Mouse (Mus musculus) Patski (cell line): ENCODE data around the gene Sema4g. TPM values are rescaled to one million over a fixed set of nuclear protein-coding genes. Genes with fewer than 3 reads are reported as not detected.

ENCODE experiments used
- ATAC-seq: fragments of 100-300 bp; one replicate; pipeline ENCODE4 v1.8.0; 2021
- CTCF ChIA-PET: fragments of 350-600 bp; sonication (Branson Sonifier 250); formaldehyde crosslinking; loops from one replicate; lab custom pipeline; 2022; ENCODE audit warnings: inconsistent platforms; lab: Charles Lee
- POLR2A ChIA-PET: fragments of 350-600 bp; sonication (Branson Sonifier 250); formaldehyde crosslinking; loops from one replicate; lab custom pipeline; 2022; ENCODE audit warnings: antibody characterized with exemption, inconsistent platforms; lab: Charles Lee
- DNase-seq: peaks from one replicate; pipeline ENCODE4 v3.0.0-alpha.2; 2011; ENCODE audit warnings: low read depth, low spot score
- H3K27me3 ChIP-seq: fragments of 371-371 bp; one replicate; pipeline ENCODE4 v1.5.1; 2021
- CTCF ChIP-seq: fragments of 100-300 bp; IDR thresholded peaks from one replicate; pipeline ENCODE4 v1.5.1; 2021
- in situ Hi-C: fragments of 300-500 bp; cut with MboI; formaldehyde crosslinking; loops from 3 replicates; pipeline ENCODE4 v1.11.1; 2018; ENCODE audit warnings: low pct_unique_long_range_greater_than_20kb, mixed read lengths
- polyA plus RNA-seq: library from polyadenylated mRNA; unstranded; gene quantifications from one replicate; pipeline ENCODE4 v1.2.3, GENCODE M21; 2021

The Sema4g gene
- polyA plus RNA-seq, 1 experiment from 2014 or later, result 8.8 TPM

DNA sequence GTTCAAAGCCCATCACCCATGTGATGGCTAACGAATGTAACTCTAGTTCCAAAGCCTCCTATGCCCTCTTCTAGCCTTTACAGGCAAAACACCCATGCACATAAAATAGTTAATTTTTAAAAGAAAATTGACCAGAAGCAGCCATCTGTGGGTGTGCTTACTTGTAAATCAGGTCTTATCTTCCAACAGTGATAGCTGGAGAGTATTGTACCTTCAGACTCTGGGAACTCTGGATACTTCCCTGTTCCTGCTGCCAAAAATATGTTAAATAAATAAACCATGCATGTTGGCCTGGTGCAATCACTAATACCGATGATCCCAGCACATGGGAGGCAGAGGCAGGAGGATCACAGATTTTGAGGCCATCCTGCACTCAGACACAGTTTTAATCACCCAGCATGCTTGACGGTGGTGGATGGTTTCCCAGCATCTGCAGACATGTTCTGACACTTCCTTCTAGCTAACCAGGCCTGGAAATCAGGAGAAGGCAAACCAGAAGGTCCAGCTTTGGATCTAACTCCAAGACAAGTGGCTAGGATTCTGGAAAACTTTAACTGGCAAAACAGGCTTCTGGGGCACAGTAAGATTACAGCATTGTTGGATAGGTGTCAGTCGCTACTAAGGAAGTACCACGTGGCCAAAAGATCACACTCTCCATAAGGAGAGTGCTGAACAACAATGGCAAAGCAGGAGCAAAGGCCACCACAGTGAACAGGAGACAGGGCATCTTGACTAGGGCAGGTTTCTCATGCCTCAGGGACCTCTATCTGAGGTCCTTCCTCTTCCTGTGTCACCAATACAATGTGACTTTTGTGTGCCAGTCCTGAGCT is 3.5 kb upstream of the Sema4g start:
- CTCF ChIA-PET, result interaction anchor here (1.4 to 1.5 kb wide), 2 partner anchors 19 to 46 kb away, joined by 4 to 5 read pairs; partner anchors contain the start of gene Twnk
- POLR2A ChIA-PET, result interaction anchor here (0.8 to 1.3 kb wide), 2 partner anchors 9 to 10 kb away, joined by 3 read pairs; no protein-coding TSS in a partner anchor
- no peaks in the 10 kb centered on the region for H3K27me3 ChIP-seq
- in situ Hi-C loops, result no loop called here
- ATAC-seq (peak; percentile 24), DNase-seq (no peak)
- no peak for TF ChIP-seq CTCF

DNA sequence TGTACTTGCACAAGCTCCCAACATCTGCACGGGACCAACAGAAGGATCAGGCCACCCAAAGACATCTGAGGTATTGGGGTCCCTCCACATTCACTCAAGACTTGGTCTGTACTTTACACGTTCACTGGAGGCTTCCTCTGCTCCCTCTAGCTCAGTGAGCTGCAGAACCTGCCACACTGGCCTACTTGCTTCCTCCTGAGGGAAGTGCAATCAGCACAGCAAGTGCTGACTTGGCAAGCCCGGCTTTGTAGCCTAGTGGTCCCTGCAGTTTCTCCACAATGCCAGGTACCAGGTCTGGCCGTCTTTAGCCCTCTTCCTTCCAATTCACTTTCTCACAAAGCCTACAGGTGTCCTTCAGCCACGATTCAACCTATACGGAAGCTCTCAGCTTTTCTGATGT is 1.9 kb upstream of the Sema4g start:
- ATAC-seq, result no peak
- H3K27me3 ChIP-seq, result no peaks in the 10 kb centered on the region
- TF ChIP-seq CTCF, result no peak
- POLR2A ChIA-PET, result no interaction called here
- in situ Hi-C loops, result no loop called here
- CTCF ChIA-PET, result interaction anchor here (1.5 kb wide), 1 partner anchor 18 kb away, joined by 5 read pairs; the partner anchor contains the start of gene Twnk
- DNase-seq, result no peak

- ChIA-PET POLR2A (no interaction called here), CTCF (interaction anchor here (1.0 kb wide), 1 partner anchor 13 kb away, joined by 3 read pairs; no protein-coding TSS in a partner anchor)
- DNase-seq (no peak), ATAC-seq (no peak)
- no peak for TF ChIP-seq CTCF
- in situ Hi-C loops, result no loop called here
- H3K27me3 ChIP-seq, result no peaks in the 10 kb centered on the region
Measured at GRCm38 (mm10) chr19:44987851-44988250, 1.1 kb upstream of the Sema4g start.

DNA sequence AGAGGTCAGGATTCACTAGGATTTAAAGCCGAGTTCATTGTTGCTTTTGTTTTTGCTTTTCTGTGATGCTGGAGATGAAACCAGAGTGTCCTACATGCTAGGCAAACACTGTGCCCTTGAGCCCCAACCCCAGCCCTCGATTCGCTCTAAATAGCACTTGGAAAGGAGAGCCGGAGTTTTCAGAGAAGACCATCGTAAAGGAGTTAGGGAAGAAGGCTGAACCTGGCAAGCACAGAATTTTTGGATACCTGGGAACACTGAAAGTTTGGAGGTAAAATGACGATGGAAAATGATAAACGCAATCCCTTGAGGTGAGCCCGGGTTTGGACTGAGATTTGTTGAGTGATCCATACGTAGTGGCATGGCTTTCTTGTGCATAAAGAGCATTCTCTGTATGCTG is 580 bp upstream of the Sema4g start:
- no peaks in the 10 kb centered on the region for H3K27me3 ChIP-seq
- TF ChIP-seq CTCF, result no peak
- in situ Hi-C loops, result no loop called here
- CTCF ChIA-PET, result interaction anchor here (1.0 to 1.2 kb wide), 2 partner anchors 9 to 12 kb away, joined by 3 read pairs; no protein-coding TSS in a partner anchor
- ATAC-seq, result no peak
- no peak for DNase-seq
- POLR2A ChIA-PET, result no interaction called here

GRCm38 (mm10) chr19:44989567-44990495 is 930 bp downstream of the Sema4g start:
- ATAC-seq, result no peak

DNA sequence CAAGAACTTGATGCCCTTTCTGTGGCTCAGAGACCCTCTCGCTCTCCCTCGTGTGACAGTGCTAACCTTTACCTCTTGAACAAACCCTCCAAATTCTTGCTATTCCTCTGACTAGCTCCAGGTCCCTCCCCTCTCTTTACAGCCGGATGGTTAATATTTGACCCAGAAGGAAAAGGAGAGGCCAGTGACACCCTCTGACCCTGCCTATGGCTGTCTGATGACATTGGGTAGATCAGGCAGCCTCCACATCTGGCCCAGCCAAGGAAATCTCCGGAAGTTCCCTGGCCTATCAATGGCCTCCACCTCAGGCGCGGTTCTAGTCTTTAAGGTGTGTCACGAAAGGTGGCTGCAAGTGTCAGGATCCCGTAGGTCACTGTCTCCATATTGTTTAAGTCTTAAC is 2.1 kb downstream of the Sema4g start:
- DNase-seq (no peak), ATAC-seq (no peak)
- in situ Hi-C loops, result no loop called here
- no peaks in the 10 kb centered on the region for H3K27me3 ChIP-seq
- no peak for TF ChIP-seq CTCF
- CTCF ChIA-PET, result no interaction called here
- POLR2A ChIA-PET, result no interaction called here

More at GRCm38 (mm10) chr19:44989567-44990495, 930 bp downstream of the Sema4g start:
- in situ Hi-C loops, result no loop called here
- ChIA-PET CTCF (no interaction called here), POLR2A (interaction anchor here (0.6 to 1.4 kb wide), 2 partner anchors 10 to 11 kb away, joined by 3 read pairs; no protein-coding TSS in a partner anchor)
- TF ChIP-seq CTCF, result no peak
- no peak for DNase-seq
- no peaks in the 10 kb centered on the region for H3K27me3 ChIP-seq

GRCm38 (mm10) chr19:44992246-44992645 is 3.3 kb downstream of the Sema4g start:
- in situ Hi-C loops, result no loop called here
- TF ChIP-seq CTCF, result no peak
- ATAC-seq (no peak), DNase-seq (no peak)
- no peaks in the 10 kb centered on the region for H3K27me3 ChIP-seq
- ChIA-PET POLR2A (no interaction called here), CTCF (no interaction called here)

- in situ Hi-C loops, result no loop called here
- no peaks in the 10 kb centered on the region for H3K27me3 ChIP-seq
- POLR2A ChIA-PET, result no interaction called here
- TF ChIP-seq CTCF, result no peak
- no peak for DNase-seq
- ATAC-seq, result no peak
- CTCF ChIA-PET, result no interaction called here
Measured at GRCm38 (mm10) chr19:44992712-44993111, 3.8 kb downstream of the Sema4g start.

GRCm38 (mm10) chr19:44997786-44998185 is 8.9 kb downstream of the Sema4g start:
- DNase-seq (no peak), ATAC-seq (no peak)
- no peak for TF ChIP-seq CTCF
- no peaks in the 10 kb centered on the region for H3K27me3 ChIP-seq
- CTCF ChIA-PET, result interaction anchor here (1.1 kb wide), 1 partner anchor 8 kb away, joined by 3 read pairs; the partner anchor contains the start of gene Mrpl43
- POLR2A ChIA-PET, result no interaction called here
- in situ Hi-C loops, result no loop called here

DNA sequence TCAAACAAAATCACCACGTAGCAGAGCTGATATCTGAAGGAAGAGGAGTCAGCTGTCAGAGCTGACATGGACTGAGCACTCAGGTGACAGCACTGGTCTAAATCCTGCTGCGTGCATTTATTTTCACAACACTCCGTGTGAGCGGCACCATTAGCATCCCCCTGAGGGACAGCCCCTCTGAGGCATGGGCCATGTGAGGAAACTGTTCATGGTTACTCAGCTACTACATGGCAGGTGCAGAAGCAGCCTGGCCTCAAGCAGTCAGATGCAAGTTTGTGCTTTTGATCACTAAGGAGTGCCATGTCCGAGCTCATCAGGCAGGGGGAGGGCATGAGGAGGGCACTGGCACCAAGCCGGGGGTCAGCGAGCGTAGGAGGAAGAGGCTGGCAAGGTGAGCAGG is 10.7 kb downstream of the Sema4g start:
- H3K27me3 ChIP-seq, result no peaks in the 10 kb centered on the region
- TF ChIP-seq CTCF, result no peak
- ChIA-PET CTCF (no interaction called here), POLR2A (no interaction called here)
- DNase-seq (no peak), ATAC-seq (no peak)
- in situ Hi-C loops, result no loop called here
